Mouse (Mus musculus): ENCODE results near the gene Mup11.
"Not testable (repeated sequence)": the region's sequence is repeated elsewhere in the genome, so short reads cannot be mapped to it uniquely, and the experiment has no call there.

Gene Mup11

GRCm38 (mm10) chr4:60662311-60662710, at the start of gene Mup11:
Gene Mup11 (minus strand): TSS chr4:60662411.
- DNase-seq = not testable (repeated sequence)
